Mouse (Mus musculus) spleen, adult 10 weeks (tissue): ENCODE data around the gene Mettl9. TPM values are rescaled to one million over a fixed set of nuclear protein-coding genes. Genes with fewer than 3 reads are reported as not detected.

Source experiments
- polyA plus RNA-seq: library from polyadenylated mRNA; stranded (reverse); fragments of 350-450 nt; fragmentation: Illumina TruSeq; extraction: RNeasy Lipid Tissue Mini Kit (QIAGEN cat#74804); gene quantifications from one replicate; pipeline ENCODE4 v1.2.3, GENCODE M21; 2015; ENCODE audit warnings: low replicate concordance; ENCODE audit not compliant: insufficient read depth

Mettl9 gene
- 58.9 TPM for polyA plus RNA-seq

DNA sequence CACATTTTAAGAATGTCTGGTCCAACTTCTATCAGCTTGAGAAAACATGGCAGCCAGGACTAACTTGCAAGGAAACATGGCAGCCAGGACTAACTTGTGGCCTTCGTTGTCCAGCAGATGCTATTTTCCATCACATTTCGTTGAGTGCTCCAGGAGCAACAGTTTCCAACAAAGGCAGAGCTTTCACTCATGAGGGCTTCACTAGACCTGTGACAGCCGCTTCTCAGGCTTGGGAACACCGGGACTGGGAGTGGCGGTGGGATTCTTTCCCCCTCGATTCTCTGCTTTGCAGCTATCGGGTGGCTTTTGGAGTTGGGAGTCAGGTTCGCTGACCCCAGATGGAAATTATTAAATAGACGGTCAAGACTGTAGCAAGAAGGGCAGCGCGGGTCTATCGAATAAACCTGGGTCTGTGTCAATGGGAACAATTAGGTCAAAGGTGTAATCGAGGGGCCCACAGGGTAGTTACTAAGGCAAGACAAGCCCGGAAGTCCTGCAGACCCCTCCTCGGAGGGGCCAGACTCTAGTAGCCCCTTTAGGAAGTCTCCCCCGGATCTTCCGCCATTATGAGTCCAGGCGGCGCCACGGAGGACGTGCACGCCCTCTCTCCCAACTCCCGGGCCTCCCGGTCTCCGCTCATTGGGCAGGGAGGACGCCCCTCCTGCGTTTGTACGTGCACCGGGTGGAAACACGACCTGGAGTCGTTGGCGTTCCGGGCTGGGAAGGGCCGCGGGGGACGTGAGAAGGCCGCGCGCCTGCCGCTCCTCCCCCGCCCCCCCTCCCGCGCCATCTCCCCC lies at the start of gene Mettl9:
TSS of gene Mettl9 (plus strand) at position 590 of the 797 bp plus-strand sequence.

DNA sequence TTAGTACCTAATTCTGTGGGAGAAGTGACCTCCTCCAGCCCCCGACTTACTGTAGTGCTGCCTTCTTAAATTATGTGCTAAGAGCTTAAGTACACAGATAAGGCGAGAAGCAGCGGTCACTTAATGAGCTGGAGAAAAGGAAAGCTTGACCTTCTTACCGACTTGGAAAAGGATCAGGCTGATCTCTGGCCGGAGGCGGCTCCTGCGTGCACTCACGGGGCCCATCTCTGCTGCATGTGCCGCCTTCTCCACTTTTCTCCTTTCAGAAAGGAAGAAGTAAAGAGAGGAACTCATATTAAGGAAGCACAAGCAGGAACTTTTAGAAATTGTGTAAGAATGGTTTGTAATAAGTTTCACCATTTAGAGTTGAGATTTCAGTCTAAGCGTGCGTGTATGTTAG lies 40.0 kb downstream of the Mettl9 start, which contains the start of gene Igsf6:
TSS of gene Igsf6 (minus strand) at position 292 of the 400 bp plus-strand sequence.

DNA sequence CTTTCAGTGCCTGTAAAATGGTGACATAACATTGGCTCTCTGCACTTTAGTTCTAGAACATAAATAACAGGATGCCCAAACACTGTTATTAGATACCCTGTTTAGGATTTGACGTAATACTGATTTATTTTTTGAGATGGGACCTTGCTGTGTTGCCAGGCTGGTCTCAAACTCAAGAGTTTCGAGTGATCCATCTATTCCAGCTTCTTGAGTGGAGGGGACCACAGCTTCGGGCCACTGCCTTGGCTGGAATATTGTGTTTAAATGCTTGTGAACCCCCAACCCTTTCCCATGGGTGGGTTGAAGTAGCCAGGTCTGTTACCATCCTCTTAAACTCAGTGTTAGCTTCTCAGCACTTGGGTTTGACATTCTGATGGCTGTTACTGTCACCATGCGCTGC lies 47.1 kb downstream of the Mettl9 start, which contains the start of gene Otoa:
TSS of gene Otoa (plus strand) at position 301 of the 400 bp plus-strand sequence.

Other genes with a start within 250 kb of the Mettl9 start
- not detected for gene Gm5737, start 222.1 kb upstream of the Mettl9 start, polyA plus RNA-seq
- 13.0 TPM for gene Eef2k, start 191.6 kb upstream of the Mettl9 start, polyA plus RNA-seq
- 18.9 TPM for gene Polr3e, start 116.7 kb upstream of the Mettl9 start, polyA plus RNA-seq
- gene Cdr2, start 52.1 kb upstream of the Mettl9 start, polyA plus RNA-seq: 48.6 TPM
- 0.18 TPM for gene Mfsd13b, start 51.9 kb upstream of the Mettl9 start, polyA plus RNA-seq
- 65.3 TPM for gene Igsf6, start 40.1 kb downstream of the Mettl9 start, polyA plus RNA-seq
- 0.21 TPM for gene Otoa, start 47.2 kb downstream of the Mettl9 start, polyA plus RNA-seq